Mouse (Mus musculus): ENCODE data around the gene Slitrk3. TPM values are rescaled to one million over a fixed set of nuclear protein-coding genes. Genes with fewer than 3 reads are reported as not detected.
"Not testable (repeated sequence)": the region's sequence is repeated elsewhere in the genome, so short reads cannot be mapped to it uniquely, and the experiment has no call there.

Slitrk3 gene
- polyA plus RNA-seq (2015; fragmentation: Nextera tagmentation; extraction: Ambion mirVana), result 0.78 and 0.99 TPM in 2 replicates

- Histone ChIP-seq H3K36me3 (no peaks in the 10 kb centered on the region), H3K4me1 (peaks cover 17% of the 10 kb centered on the region), H3K4me3 (peak within 1 kb of the TSS; percentile 55), H3K27ac (no peak within 1 kb of the TSS), H3K9ac (peak within 1 kb of the TSS; percentile 64), H3K4me2 (replicated peaks) (peak within 1 kb of the TSS; percentile 90), H3K9me3 (no peaks in the 10 kb centered on the region), H3K27me3 (peaks cover 67% of the 10 kb centered on the region)
- 0 out of 2 replicates have a peak, but pooled peaks have one; percentile 12 for ATAC-seq (ENCODE audit: low FRiP score, low read depth)
- under 1% methylated on average over 44 of the region's 44 CpGs for WGBS
Observed at GRCm38 (mm10) chr3:73057197-73057811, at the start of gene Slitrk3. Gene Slitrk3 (minus strand): TSS chr3:73057803.

GRCm38 (mm10) chr3:73094445-73094844 is 36.8 kb upstream of the Slitrk3 start:
- ATAC-seq (ENCODE audit: low FRiP score, low read depth); H3K27ac ChIP-seq; H3K9me3 ChIP-seq; H3K4me2 ChIP-seq (replicated peaks); H3K4me1 ChIP-seq; H3K4me3 ChIP-seq; H3K27me3 ChIP-seq; H3K36me3 ChIP-seq; H3K9ac ChIP-seq: not testable (repeated sequence)
- 93% methylated on average over 2 of the region's 2 CpGs for WGBS

GRCm38 (mm10) chr3:73084620-73085019 is 27.0 kb upstream of the Slitrk3 start:
- Histone ChIP-seq H3K9me3 (no peaks in the 10 kb centered on the region), H3K27me3 (no peaks in the 10 kb centered on the region), H3K4me3 (no peak overlapping the region), H3K4me1 (no peaks in the 10 kb centered on the region), H3K36me3 (no peaks in the 10 kb centered on the region), H3K27ac (no peak overlapping the region), H3K9ac (no peak overlapping the region), H3K4me2 (replicated peaks) (no peak overlapping the region)
- no peak for ATAC-seq (ENCODE audit: low FRiP score, low read depth)
- WGBS, result 77% methylated on average over 5 of the region's 5 CpGs

GRCm38 (mm10) chr3:73065823-73066755 is 8.5 kb upstream of the Slitrk3 start:
- ATAC-seq (ENCODE audit: low FRiP score, low read depth), result peak; percentile 54; the same call in 1 of the 2 replicates
- Histone ChIP-seq H3K9ac (no peak overlapping the region; the same call in 1 of the 2 replicates), H3K27ac (no peak overlapping the region), H3K9me3 (no peaks in the 10 kb centered on the region), H3K36me3 (no peaks in the 10 kb centered on the region), H3K4me3 (peak overlapping the region; percentile 36), H3K4me1 (peaks cover under 1% of the 10 kb centered on the region; the same call in 1 of the 2 replicates), H3K27me3 (peaks cover 13% of the 10 kb centered on the region; the same call in 1 of the 2 replicates), H3K4me2 (replicated peaks) (peak overlapping the region; percentile 63)
- WGBS, result 12% methylated on average over 20 of the region's 20 CpGs

- Histone ChIP-seq H3K4me3 (peak overlapping the region; percentile 55; the same call in 1 of the 2 replicates), H3K27ac (no peak overlapping the region), H3K4me1 (peaks cover 17% of the 10 kb centered on the region), H3K27me3 (peaks cover 61% of the 10 kb centered on the region), H3K4me2 (replicated peaks) (peak overlapping the region; percentile 90), H3K9me3 (no peaks in the 10 kb centered on the region), H3K36me3 (no peaks in the 10 kb centered on the region), H3K9ac (no peak overlapping the region)
- no peak for ATAC-seq (ENCODE audit: low FRiP score, low read depth)
- 12% methylated on average over 4 of the region's 4 CpGs for WGBS
Observed at GRCm38 (mm10) chr3:73058190-73058589, 587 bp upstream of the Slitrk3 start.

GRCm38 (mm10) chr3:73056492-73057196 is 959 bp downstream of the Slitrk3 start:
- no peak for ATAC-seq (ENCODE audit: low FRiP score, low read depth)
- Histone ChIP-seq H3K27me3 (peaks cover 65% of the 10 kb centered on the region), H3K9ac (peak overlapping the region; percentile 59), H3K36me3 (no peaks in the 10 kb centered on the region), H3K9me3 (no peaks in the 10 kb centered on the region), H3K4me3 (peak overlapping the region; percentile 55), H3K27ac (no peak overlapping the region), H3K4me1 (peaks cover 17% of the 10 kb centered on the region), H3K4me2 (replicated peaks) (peak overlapping the region; percentile 90)
- WGBS, result under 1% methylated on average over 32 of the region's 32 CpGs

- Histone ChIP-seq H3K4me3 (no peak overlapping the region), H3K4me1 (peaks cover 17% of the 10 kb centered on the region), H3K27me3 (peaks cover 65% of the 10 kb centered on the region), H3K9ac (no peak overlapping the region), H3K27ac (no peak overlapping the region), H3K36me3 (no peaks in the 10 kb centered on the region), H3K9me3 (no peaks in the 10 kb centered on the region), H3K4me2 (replicated peaks) (peak overlapping the region; percentile 90)
- 35% methylated on average over 5 of the region's 5 CpGs for WGBS
- ATAC-seq (ENCODE audit: low FRiP score, low read depth), result no peak
Observed at GRCm38 (mm10) chr3:73056044-73056438, 1.6 kb downstream of the Slitrk3 start.

- WGBS, result 25% methylated on average over 7 of the region's 7 CpGs
- Histone ChIP-seq H3K27me3 (peaks cover 71% of the 10 kb centered on the region), H3K4me1 (peaks cover 17% of the 10 kb centered on the region), H3K9ac (no peak overlapping the region), H3K36me3 (no peaks in the 10 kb centered on the region), H3K9me3 (no peaks in the 10 kb centered on the region), H3K27ac (no peak overlapping the region), H3K4me3 (no peak overlapping the region), H3K4me2 (replicated peaks) (no peak overlapping the region)
- no peak for ATAC-seq (ENCODE audit: low FRiP score, low read depth)
Observed at GRCm38 (mm10) chr3:73055399-73056043, 2.1 kb downstream of the Slitrk3 start.

GRCm38 (mm10) chr3:73053451-73053931 is 4.1 kb downstream of the Slitrk3 start:
- Histone ChIP-seq H3K9me3 (no peaks in the 10 kb centered on the region), H3K36me3 (no peaks in the 10 kb centered on the region), H3K4me1 (peaks cover 17% of the 10 kb centered on the region), H3K4me3 (peak overlapping the region; percentile 45), H3K4me2 (replicated peaks) (peak overlapping the region; percentile 73), H3K9ac (no peak overlapping the region), H3K27ac (no peak overlapping the region), H3K27me3 (peaks cover 79% of the 10 kb centered on the region)
- peak; percentile 58; the same call in 1 of the 2 replicates for ATAC-seq (ENCODE audit: low FRiP score, low read depth)
- WGBS, result under 1% methylated on average over 26 of the region's 26 CpGs

- H3K9me3 ChIP-seq, result no peaks in the 10 kb centered on the region
- WGBS, result 0% methylated on average over 3 of the region's 3 CpGs
- H3K4me1 ChIP-seq, result no peaks in the 10 kb centered on the region
- no peak overlapping the region for H3K4me2 ChIP-seq (replicated peaks)
- no peak overlapping the region for H3K4me3 ChIP-seq
- H3K27me3 ChIP-seq, result peaks cover 27% of the 10 kb centered on the region
- H3K27ac ChIP-seq, result no peak overlapping the region
- peak; percentile 40 for ATAC-seq (ENCODE audit: low FRiP score, low read depth)
- H3K36me3 ChIP-seq, result no peaks in the 10 kb centered on the region
- H3K9ac ChIP-seq, result no peak overlapping the region
Observed at GRCm38 (mm10) chr3:73046248-73046647, 11.4 kb downstream of the Slitrk3 start.

- no peak overlapping the region for H3K4me2 ChIP-seq (replicated peaks)
- no peak for ATAC-seq (ENCODE audit: low FRiP score, low read depth)
- no peak overlapping the region for H3K27ac ChIP-seq
- H3K9ac ChIP-seq, result no peak overlapping the region
- no peaks in the 10 kb centered on the region for H3K4me1 ChIP-seq
- no peak overlapping the region for H3K4me3 ChIP-seq
- no peaks in the 10 kb centered on the region for H3K9me3 ChIP-seq
- H3K36me3 ChIP-seq, result no peaks in the 10 kb centered on the region
- H3K27me3 ChIP-seq, result no peaks in the 10 kb centered on the region
Observed at GRCm38 (mm10) chr3:73042256-73042655, 15.3 kb downstream of the Slitrk3 start.

All from limb, embryonic 13.5 days (tissue).